Mouse (Mus musculus): Measurements from ENCODE around the gene Itgb3bp. TPM values are rescaled to one million over a fixed set of nuclear protein-coding genes. Genes with fewer than 3 reads are reported as not detected.
A peak's percentile ranks its signal among the peaks of the same experiment; 100 is the strongest.

Gene Itgb3bp
- polyA plus RNA-seq (2015; fragmentation: Nextera tagmentation; extraction: Ambion mirVana), result 19.7 and 20.5 TPM in 2 replicates

- H3K9me3 ChIP-seq, result no peaks in the 10 kb centered on the region
- peak within 1 kb of the TSS; percentile 67 for H3K4me3 ChIP-seq
- no peaks in the 10 kb centered on the region for H3K36me3 ChIP-seq
- peak; percentile 94 for ATAC-seq (ENCODE audit: low read depth)
- peak within 1 kb of the TSS; percentile 87 for H3K27ac ChIP-seq (replicated peaks)
- peak within 1 kb of the TSS; percentile 75 for H3K9ac ChIP-seq
- under 1% methylated on average over 57 of the region's 57 CpGs for WGBS
- peak within 1 kb of the TSS; percentile 74 for H3K4me2 ChIP-seq
- H3K27me3 ChIP-seq, result peaks cover 8% of the 10 kb centered on the region; the same call in 1 of the 2 replicates
- H3K4me1 ChIP-seq (replicated peaks), result peaks cover 16% of the 10 kb centered on the region
These were observed at the start of gene Itgb3bp for GRCm38 (mm10) chr4:99929613-99930517. Gene Itgb3bp (minus strand): TSS chr4:99929813.

GRCm38 (mm10) chr4:99979326-99979725 is 49.7 kb upstream of the Itgb3bp start:
- ATAC-seq (ENCODE audit: low read depth), result no peak
- WGBS, result 90% methylated on average over 5 of the region's 5 CpGs
- H3K4me3 ChIP-seq, result no peak overlapping the region

GRCm38 (mm10) chr4:99974375-99974774 is 44.8 kb upstream of the Itgb3bp start:
- Histone ChIP-seq H3K4me2 (no peak overlapping the region), H3K9me3 (no peaks in the 10 kb centered on the region), H3K4me1 (replicated peaks) (peaks cover 5% of the 10 kb centered on the region), H3K27ac (replicated peaks) (no peak overlapping the region), H3K27me3 (no peaks in the 10 kb centered on the region), H3K4me3 (no peak overlapping the region), H3K9ac (no peak overlapping the region), H3K36me3 (0 out of 2 replicates have a peak, but pooled peaks cover 4% of the 10 kb centered on the region)
- 70% methylated on average over 5 of the region's 5 CpGs for WGBS
- no peak for ATAC-seq (ENCODE audit: low read depth)

More at GRCm38 (mm10) chr4:99979326-99979725, 49.7 kb upstream of the Itgb3bp start:
- Histone ChIP-seq H3K4me1 (replicated peaks) (0 out of 2 replicates have a peak, but pooled peaks cover under 1% of the 10 kb centered on the region), H3K27me3 (no peaks in the 10 kb centered on the region), H3K9ac (no peak overlapping the region), H3K36me3 (0 out of 2 replicates have a peak, but pooled peaks cover 4% of the 10 kb centered on the region), H3K4me2 (no peak overlapping the region), H3K27ac (replicated peaks) (no peak overlapping the region), H3K9me3 (no peaks in the 10 kb centered on the region)

- H3K9ac ChIP-seq, result no peak overlapping the region
- no peaks in the 10 kb centered on the region for H3K27me3 ChIP-seq
- 93% methylated on average over 1 of the region's 1 CpGs for WGBS
- no peak overlapping the region for H3K4me3 ChIP-seq
- no peaks in the 10 kb centered on the region for H3K9me3 ChIP-seq
- no peak overlapping the region for H3K27ac ChIP-seq (replicated peaks)
- H3K4me1 ChIP-seq (replicated peaks), result peaks cover 5% of the 10 kb centered on the region
- no peak for ATAC-seq (ENCODE audit: low read depth)
- 0 out of 2 replicates have a peak, but pooled peaks cover 4% of the 10 kb centered on the region for H3K36me3 ChIP-seq
- no peak overlapping the region for H3K4me2 ChIP-seq
These were observed 44.3 kb upstream of the Itgb3bp start for GRCm38 (mm10) chr4:99973931-99974330.

GRCm38 (mm10) chr4:99972886-99973285 is 43.3 kb upstream of the Itgb3bp start:
- ATAC-seq (ENCODE audit: low read depth), result no peak
- Histone ChIP-seq H3K27ac (replicated peaks) (no peak overlapping the region), H3K36me3 (0 out of 2 replicates have a peak, but pooled peaks cover 4% of the 10 kb centered on the region), H3K4me1 (replicated peaks) (peaks cover 5% of the 10 kb centered on the region), H3K9ac (no peak overlapping the region), H3K27me3 (no peaks in the 10 kb centered on the region), H3K4me2 (no peak overlapping the region), H3K9me3 (no peaks in the 10 kb centered on the region), H3K4me3 (no peak overlapping the region)
- WGBS, result 90% methylated on average over 6 of the region's 6 CpGs

- 71% methylated on average over 4 of the region's 4 CpGs for WGBS
- Histone ChIP-seq H3K4me3 (no peak overlapping the region), H3K4me2 (no peak overlapping the region), H3K4me1 (replicated peaks) (peaks cover 5% of the 10 kb centered on the region), H3K9ac (no peak overlapping the region), H3K36me3 (peaks cover 9% of the 10 kb centered on the region), H3K27me3 (no peaks in the 10 kb centered on the region), H3K9me3 (no peaks in the 10 kb centered on the region), H3K27ac (replicated peaks) (no peak overlapping the region)
- ATAC-seq (ENCODE audit: low read depth), result no peak
These were observed 40.5 kb upstream of the Itgb3bp start for GRCm38 (mm10) chr4:99970097-99970496.

- H3K9ac ChIP-seq, result no peak overlapping the region
- peaks cover 5% of the 10 kb centered on the region for H3K4me1 ChIP-seq (replicated peaks)
- 35% methylated on average over 5 of the region's 5 CpGs for WGBS
- H3K4me3 ChIP-seq, result no peak overlapping the region
- ATAC-seq (ENCODE audit: low read depth), result no peak
- H3K27ac ChIP-seq (replicated peaks), result no peak overlapping the region
- H3K9me3 ChIP-seq, result no peaks in the 10 kb centered on the region
- no peaks in the 10 kb centered on the region for H3K27me3 ChIP-seq
- H3K4me2 ChIP-seq, result no peak overlapping the region
- peaks cover 14% of the 10 kb centered on the region for H3K36me3 ChIP-seq
These were observed 39.7 kb upstream of the Itgb3bp start for GRCm38 (mm10) chr4:99969328-99969727.

GRCm38 (mm10) chr4:99966555-99966954 is 36.9 kb upstream of the Itgb3bp start:
- Histone ChIP-seq H3K4me2 (no peak overlapping the region), H3K9me3 (no peaks in the 10 kb centered on the region), H3K36me3 (peaks cover 16% of the 10 kb centered on the region), H3K4me1 (replicated peaks) (peaks cover 5% of the 10 kb centered on the region), H3K27ac (replicated peaks) (no peak overlapping the region), H3K4me3 (no peak overlapping the region), H3K9ac (no peak overlapping the region), H3K27me3 (no peaks in the 10 kb centered on the region)
- ATAC-seq (ENCODE audit: low read depth), result no peak
- 77% methylated on average over 6 of the region's 6 CpGs for WGBS

- Histone ChIP-seq H3K9me3 (no peaks in the 10 kb centered on the region), H3K27me3 (no peaks in the 10 kb centered on the region), H3K4me1 (replicated peaks) (no peaks in the 10 kb centered on the region), H3K4me2 (no peak overlapping the region), H3K9ac (no peak overlapping the region), H3K4me3 (no peak overlapping the region), H3K27ac (replicated peaks) (no peak overlapping the region), H3K36me3 (peaks cover 6% of the 10 kb centered on the region; the same call in 1 of the 2 replicates)
- WGBS, result 89% methylated on average over 3 of the region's 3 CpGs
- no peak for ATAC-seq (ENCODE audit: low read depth)
These were observed 29.7 kb upstream of the Itgb3bp start for GRCm38 (mm10) chr4:99959308-99959707.

- Histone ChIP-seq H3K4me3 (no peak overlapping the region), H3K27me3 (no peaks in the 10 kb centered on the region), H3K27ac (replicated peaks) (no peak overlapping the region), H3K9me3 (no peaks in the 10 kb centered on the region), H3K9ac (no peak overlapping the region), H3K4me1 (replicated peaks) (no peaks in the 10 kb centered on the region), H3K4me2 (no peak overlapping the region), H3K36me3 (no peaks in the 10 kb centered on the region)
- WGBS, result 83% methylated on average over 7 of the region's 7 CpGs
- no peak for ATAC-seq (ENCODE audit: low read depth)
These were observed 28.6 kb upstream of the Itgb3bp start for GRCm38 (mm10) chr4:99958084-99958815.

- Histone ChIP-seq H3K9ac (no peak overlapping the region), H3K36me3 (no peaks in the 10 kb centered on the region), H3K4me1 (replicated peaks) (no peaks in the 10 kb centered on the region), H3K4me3 (no peak overlapping the region), H3K27me3 (no peaks in the 10 kb centered on the region), H3K27ac (replicated peaks) (no peak overlapping the region), H3K9me3 (no peaks in the 10 kb centered on the region), H3K4me2 (no peak overlapping the region)
- no peak for ATAC-seq (ENCODE audit: low read depth)
- WGBS, result 92% methylated on average over 4 of the region's 4 CpGs
These were observed 27.6 kb upstream of the Itgb3bp start for GRCm38 (mm10) chr4:99957186-99957585.

- H3K36me3 ChIP-seq, result no peaks in the 10 kb centered on the region
- no peaks in the 10 kb centered on the region for H3K9me3 ChIP-seq
- no peaks in the 10 kb centered on the region for H3K4me1 ChIP-seq (replicated peaks)
- no peak overlapping the region for H3K4me2 ChIP-seq
- no peak overlapping the region for H3K27ac ChIP-seq (replicated peaks)
- 73% methylated on average over 10 of the region's 10 CpGs for WGBS
- no peaks in the 10 kb centered on the region for H3K27me3 ChIP-seq
- H3K9ac ChIP-seq, result no peak overlapping the region
- H3K4me3 ChIP-seq, result no peak overlapping the region
- no peak for ATAC-seq (ENCODE audit: low read depth)
These were observed 25.8 kb upstream of the Itgb3bp start for GRCm38 (mm10) chr4:99955396-99955795.

Measured in neural tube, embryonic 13.5 days (tissue).